In genomic region chr7:45920583-45921241, GRCm38 (mm10) we compare ENCODE assay signal across 8 mouse cellular contexts. TPM values are rescaled to one million over a fixed set of nuclear protein-coding genes. Genes with fewer than 3 reads are reported as not detected.
DNase-seq lines count a peak whose midpoint lies in the region; ATAC-seq lines count a peak whose summit lies in the region.

No protein-coding gene starts in this region.

- H3K27ac ChIP-seq in limb, embryonic 15.5 days, result peak overlapping the region; percentile 95
- H3K27ac ChIP-seq in stomach, embryonic 15.5 days, result peak overlapping the region; percentile 94

- peak; percentile 92 for DNase-seq in adrenal gland, adult 2 months
- peak; percentile 33 for DNase-seq in heart, adult 8-10 months (ENCODE audit: low spot score)
- DNase-seq in layer of hippocampus, postnatal 10 days (ENCODE audit: low spot score in 2 of 2), result no peak
- DNase-seq in cerebellum, adult 18-20 months, result no peak

- no peaks in the 10 kb centered on the region for H3K27me3 ChIP-seq in megakaryocyte, embryonic 14.5 days (replicated peaks)
- H3K27me3 ChIP-seq in limb, embryonic 15.5 days, result no peaks in the 10 kb centered on the region
- H3K27me3 ChIP-seq in stomach, embryonic 15.5 days (replicated peaks), result no peaks in the 10 kb centered on the region

- H3K9me3 ChIP-seq in megakaryocyte, embryonic 14.5 days, result peaks cover 6% of the 10 kb centered on the region
- no peaks in the 10 kb centered on the region for H3K9me3 ChIP-seq in limb, embryonic 15.5 days
- no peaks in the 10 kb centered on the region for H3K9me3 ChIP-seq in stomach, embryonic 15.5 days

- 21% methylated on average over 9 of the region's 9 CpGs for WGBS in limb, embryonic 15.5 days
- WGBS in stomach, embryonic 15.5 days, result 18% methylated on average over 9 of the region's 9 CpGs

- H3K9ac ChIP-seq in limb, embryonic 15.5 days, result peak overlapping the region; percentile 65
- peak overlapping the region; percentile 38 for H3K9ac ChIP-seq in stomach, embryonic 15.5 days

- peaks cover 40% of the 10 kb centered on the region for H3K36me3 ChIP-seq in megakaryocyte, embryonic 14.5 days (replicated peaks; ENCODE audit: low read length)
- peaks cover 17% of the 10 kb centered on the region for H3K36me3 ChIP-seq in limb, embryonic 15.5 days
- peaks cover 3% of the 10 kb centered on the region; the same call in 1 of the 2 replicates for H3K36me3 ChIP-seq in stomach, embryonic 15.5 days

- peak overlapping the region; percentile 92 for H3K4me3 ChIP-seq in megakaryocyte, embryonic 14.5 days (replicated peaks)
- H3K4me3 ChIP-seq in limb, embryonic 15.5 days, result peak overlapping the region; percentile 60
- peak overlapping the region; percentile 51 for H3K4me3 ChIP-seq in stomach, embryonic 15.5 days (replicated peaks)

- H3K4me1 ChIP-seq in megakaryocyte, embryonic 14.5 days, result peaks cover 86% of the 10 kb centered on the region
- H3K4me1 ChIP-seq in limb, embryonic 15.5 days, result peaks cover 74% of the 10 kb centered on the region
- H3K4me1 ChIP-seq in stomach, embryonic 15.5 days, result peaks cover 59% of the 10 kb centered on the region

- peak overlapping the region; percentile 70 for H3K4me2 ChIP-seq in limb, embryonic 15.5 days
- H3K4me2 ChIP-seq in stomach, embryonic 15.5 days, result peak overlapping the region; percentile 64

- ATAC-seq in megakaryocyte, adult 5-6 weeks (ENCODE audit: poor library complexity, severe bottlenecking), result no peak
- 0 out of 2 replicates have a peak, but pooled peaks have one; percentile 9 for ATAC-seq in limb, embryonic 15.5 days (ENCODE audit: insufficient number of reproducible peaks, low FRiP score, low TSS enrichment, low read depth)
- ATAC-seq in stomach, embryonic 15.5 days (ENCODE audit: insufficient read depth, low FRiP score, low read depth), result no peak

RNA-seq across cellular contexts. Expression of gene Emp3, which starts 0.5 kb away (rescaled TPM):
- polyA plus RNA-seq in megakaryocyte, embryonic 14.5 days (2012; ENCODE audit: insufficient read depth, low replicate concordance), result 176 and 453 TPM in 2 replicates
- 661 and 761 TPM in 2 replicates for total RNA-seq in megakaryocyte, adult 5-6 weeks (2015)
- 564 and 565 TPM in 2 replicates for total RNA-seq in megakaryocyte, adult 5-6 weeks (2017)
- total RNA-seq in adrenal gland, adult 2 months (2021), result 100 to 1,000 TPM; 327 to 620 TPM
- polyA plus RNA-seq in adrenal gland, adult 2 months (2012; rRNA removed), result 855 and 1,123 TPM in 2 replicates
- total RNA-seq in heart, adult 8-10 months (2022), result 10 to 100 TPM; 17.3 to 24.6 (median 22.3) TPM
- 328 and 364 TPM in 2 replicates for polyA plus RNA-seq in limb, embryonic 15.5 days (2015; fragmentation: Nextera tagmentation; extraction: Ambion mirVana)
- 195 and 238 TPM in 2 replicates for polyA plus RNA-seq in stomach, embryonic 15.5 days (2015; fragmentation: Nextera tagmentation; extraction: Ambion mirVana)
- 1 to 10 TPM; 6.2 TPM for total RNA-seq in layer of hippocampus, postnatal 10 days (2021)

RNA-seq across cellular contexts. Expression of gene Ccdc114, which starts 3.2 kb away (rescaled TPM):
- polyA plus RNA-seq in megakaryocyte, embryonic 14.5 days (2012; ENCODE audit: insufficient read depth, low replicate concordance), result 0.82 TPM in 1 of 2 replicates, not detected in the other
- total RNA-seq in megakaryocyte, adult 5-6 weeks (2015), result 0.84 and 3.3 TPM in 2 replicates
- 3.2 and 3.4 TPM in 2 replicates for total RNA-seq in megakaryocyte, adult 5-6 weeks (2017)
- total RNA-seq in adrenal gland, adult 2 months (2021), result 10 to 100 TPM; 13.3 to 68.3 TPM
- 19.2 and 23.9 TPM in 2 replicates for polyA plus RNA-seq in adrenal gland, adult 2 months (2012; rRNA removed)
- 1 to 10 TPM in 3 of 4 experiments, under 1 TPM in 1; 0.66 to 1.4 (median 1.2) TPM for total RNA-seq in heart, adult 8-10 months (2022)
- 3.5 and 3.6 TPM in 2 replicates for polyA plus RNA-seq in limb, embryonic 15.5 days (2015; fragmentation: Nextera tagmentation; extraction: Ambion mirVana)
- 3.6 and 4.5 TPM in 2 replicates for polyA plus RNA-seq in stomach, embryonic 15.5 days (2015; fragmentation: Nextera tagmentation; extraction: Ambion mirVana)
- 1 to 10 TPM; 4.2 to 5.3 TPM for total RNA-seq in layer of hippocampus, postnatal 10 days (2021)

RNA-seq across cellular contexts. Expression of gene Tmem143, which starts 24.0 kb away (rescaled TPM):
- 19.2 and 32.5 TPM in 2 replicates for polyA plus RNA-seq in megakaryocyte, embryonic 14.5 days (2012; ENCODE audit: insufficient read depth, low replicate concordance)
- 1.9 and 8.0 TPM in 2 replicates for total RNA-seq in megakaryocyte, adult 5-6 weeks (2015)
- total RNA-seq in megakaryocyte, adult 5-6 weeks (2017), result 5.8 TPM in 2 replicates
- 10 to 100 TPM; 60.8 to 65.3 TPM for total RNA-seq in adrenal gland, adult 2 months (2021)
- polyA plus RNA-seq in adrenal gland, adult 2 months (2012; rRNA removed), result 173 and 207 TPM in 2 replicates
- total RNA-seq in heart, adult 8-10 months (2022), result 100 to 1,000 TPM; 115 to 143 (median 126) TPM
- 4.4 and 5.5 TPM in 2 replicates for polyA plus RNA-seq in limb, embryonic 15.5 days (2015; fragmentation: Nextera tagmentation; extraction: Ambion mirVana)
- 5.8 and 6.8 TPM in 2 replicates for polyA plus RNA-seq in stomach, embryonic 15.5 days (2015; fragmentation: Nextera tagmentation; extraction: Ambion mirVana)
- 10 to 100 TPM; 23.9 TPM for total RNA-seq in layer of hippocampus, postnatal 10 days (2021)

RNA-seq across cellular contexts. Expression of gene Syngr4, which starts 24.2 kb away (rescaled TPM):
- polyA plus RNA-seq in megakaryocyte, embryonic 14.5 days (2012; ENCODE audit: insufficient read depth, low replicate concordance), result 2.7 and 6.4 TPM in 2 replicates
- total RNA-seq in megakaryocyte, adult 5-6 weeks (2015), result 1.2 and 1.4 TPM in 2 replicates
- total RNA-seq in megakaryocyte, adult 5-6 weeks (2017), result not detected in 2 replicates
- total RNA-seq in adrenal gland, adult 2 months (2021), result not detected
- 0.90 and 0.98 TPM in 2 replicates for polyA plus RNA-seq in adrenal gland, adult 2 months (2012; rRNA removed)
- total RNA-seq in heart, adult 8-10 months (2022), result not detected
- polyA plus RNA-seq in limb, embryonic 15.5 days (2015; fragmentation: Nextera tagmentation; extraction: Ambion mirVana), result 0.49 and 0.86 TPM in 2 replicates
- 0.80 and 1.1 TPM in 2 replicates for polyA plus RNA-seq in stomach, embryonic 15.5 days (2015; fragmentation: Nextera tagmentation; extraction: Ambion mirVana)
- total RNA-seq in layer of hippocampus, postnatal 10 days (2021), result under 1 TPM in 1 of 2 experiments, not detected in 1; 0.40 TPM

RNA-seq across cellular contexts. Expression of gene Grin2d, which starts 42.5 kb away (rescaled TPM):
- polyA plus RNA-seq in megakaryocyte, embryonic 14.5 days (2012; ENCODE audit: insufficient read depth, low replicate concordance), result 0.31 and 2.6 TPM in 2 replicates
- 0.14 and 0.16 TPM in 2 replicates for total RNA-seq in megakaryocyte, adult 5-6 weeks (2015)
- 0.04 and 0.07 TPM in 2 replicates for total RNA-seq in megakaryocyte, adult 5-6 weeks (2017)
- total RNA-seq in adrenal gland, adult 2 months (2021), result under 1 TPM; 0.40 to 0.97 TPM
- 4.0 and 4.2 TPM in 2 replicates for polyA plus RNA-seq in adrenal gland, adult 2 months (2012; rRNA removed)
- total RNA-seq in heart, adult 8-10 months (2022), result 1 to 10 TPM; 1.1 to 2.2 (median 1.3) TPM
- 0.48 and 0.68 TPM in 2 replicates for polyA plus RNA-seq in limb, embryonic 15.5 days (2015; fragmentation: Nextera tagmentation; extraction: Ambion mirVana)
- polyA plus RNA-seq in stomach, embryonic 15.5 days (2015; fragmentation: Nextera tagmentation; extraction: Ambion mirVana), result 0.64 and 0.67 TPM in 2 replicates
- total RNA-seq in layer of hippocampus, postnatal 10 days (2021), result 10 to 100 TPM; 32.1 to 33.4 TPM

Comparison
In these comparisons a context has a peak if more than half of its experiments do, and no peak if none do; other contexts are left out.
1. DNase-seq: peak in adrenal gland, adult 2 months (single experiment) and heart, adult 8-10 months (single experiment); none in layer of hippocampus, postnatal 10 days (0 of 2) and cerebellum, adult 18-20 months (0 of 2).
2. RNA of gene Emp3, which starts 0.5 kb away (total RNA-seq): 564 to 761 TPM in megakaryocyte, adult 5-6 weeks and 327 to 620 TPM in adrenal gland, adult 2 months; 17.3 to 24.6 TPM in heart, adult 8-10 months and 6.2 TPM in layer of hippocampus, postnatal 10 days; every median in the first group is over 10 times any median in the second.
3. Peak in every context shown above with its lines, with median percentiles within 50 percentile points of each other: H3K4me3 ChIP-seq.